Mouse (Mus musculus) layer of hippocampus, adult 18-20 months (tissue): ENCODE measurements at regions not wholly inside any gene's neighbourhood (a gene's known extent, or its start where the extent isn't known, plus 50 kb on each side); places are given as distances from the start of the nearest gene placed in this dataset.
A peak's percentile ranks its signal among the peaks of the same experiment; 100 is the strongest.

Experiments used
- DNase-seq, 2 experiments: peaks; one replicate each; pipeline ENCODE4 v3.0.0; 2022; ENCODE audit warnings: low spot score in 2 of 2

DNA sequence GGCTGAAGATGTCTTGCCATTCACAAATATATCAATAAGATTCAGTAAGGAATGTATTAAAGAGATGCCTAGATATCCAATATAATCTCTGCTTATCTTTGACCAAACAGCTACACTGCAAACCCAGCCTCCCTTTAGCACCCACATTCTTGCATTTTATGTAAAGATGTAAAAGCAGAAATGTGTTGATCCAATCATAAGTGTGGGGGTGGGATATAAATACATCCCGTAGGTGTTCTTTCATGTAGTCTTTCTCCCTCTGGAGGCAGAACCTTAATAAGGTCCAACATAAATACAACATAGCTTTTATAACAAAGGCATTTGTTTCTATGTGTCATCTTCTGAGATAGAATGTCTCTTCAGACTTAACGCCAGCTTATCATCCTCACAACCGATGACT, 637.1 kb upstream of the Flrt2 start:
- no peak for DNase-seq

DNA sequence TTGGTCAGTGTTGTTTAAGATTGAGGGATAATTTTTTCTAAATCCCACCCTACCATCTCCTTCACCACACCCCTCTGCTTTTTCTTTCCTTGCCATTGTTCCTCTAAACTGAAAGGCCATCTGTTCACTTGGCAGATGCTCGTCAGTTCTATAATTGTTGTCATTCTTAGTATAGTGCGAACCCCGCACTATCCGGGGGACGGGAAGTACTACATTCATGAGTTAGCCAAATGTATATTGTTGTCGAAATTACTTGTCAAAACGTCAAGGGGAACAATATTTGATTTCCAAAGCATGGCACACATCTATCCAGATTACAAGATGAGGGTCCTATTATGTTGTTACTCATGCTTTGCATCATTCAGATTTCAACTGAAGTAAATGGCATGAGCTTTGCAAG, 635.1 kb upstream of the Flrt2 start:
- DNase-seq, result peak; percentile 10 to 43

DNA sequence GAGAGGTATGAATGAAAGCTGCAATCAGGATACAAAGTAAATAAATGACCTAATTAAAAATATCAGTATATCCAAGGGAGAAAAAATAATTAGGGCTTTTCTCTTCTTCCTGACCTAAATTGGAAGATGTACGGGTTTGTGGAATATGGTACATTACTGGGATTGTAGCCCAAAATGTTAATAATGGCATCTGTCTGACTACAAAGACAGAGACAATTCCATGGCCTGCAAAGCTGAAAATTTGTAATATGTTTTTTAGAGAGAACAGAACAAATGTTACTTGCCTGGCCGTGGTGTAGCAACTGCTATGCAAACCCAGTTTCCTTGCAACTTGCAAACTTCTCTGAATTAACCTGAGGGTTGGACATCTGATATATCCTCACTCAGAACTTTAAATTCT, 632.6 kb upstream of the Flrt2 start:
- DNase-seq, result peak; percentile 13 to 74

DNA sequence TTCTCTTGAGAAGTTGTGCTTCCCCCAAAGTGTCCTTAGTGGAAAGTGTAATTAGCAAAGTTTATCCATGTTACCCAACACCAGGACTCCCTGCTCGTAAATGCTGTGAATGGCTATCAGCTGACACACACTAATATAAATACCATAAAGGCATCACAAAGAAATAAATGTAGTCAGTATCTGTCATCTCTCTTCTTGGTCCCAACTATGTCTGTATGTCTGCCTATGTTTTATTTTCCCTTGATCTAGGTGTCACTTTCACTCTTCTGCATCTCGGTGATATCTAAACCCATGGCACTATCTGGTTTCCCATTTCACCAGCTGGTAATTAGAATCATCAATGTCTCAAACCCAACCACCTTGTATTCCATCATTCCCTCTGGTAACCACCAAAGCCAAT, 619.7 kb upstream of the Flrt2 start:
- DNase-seq, result no peak

DNA sequence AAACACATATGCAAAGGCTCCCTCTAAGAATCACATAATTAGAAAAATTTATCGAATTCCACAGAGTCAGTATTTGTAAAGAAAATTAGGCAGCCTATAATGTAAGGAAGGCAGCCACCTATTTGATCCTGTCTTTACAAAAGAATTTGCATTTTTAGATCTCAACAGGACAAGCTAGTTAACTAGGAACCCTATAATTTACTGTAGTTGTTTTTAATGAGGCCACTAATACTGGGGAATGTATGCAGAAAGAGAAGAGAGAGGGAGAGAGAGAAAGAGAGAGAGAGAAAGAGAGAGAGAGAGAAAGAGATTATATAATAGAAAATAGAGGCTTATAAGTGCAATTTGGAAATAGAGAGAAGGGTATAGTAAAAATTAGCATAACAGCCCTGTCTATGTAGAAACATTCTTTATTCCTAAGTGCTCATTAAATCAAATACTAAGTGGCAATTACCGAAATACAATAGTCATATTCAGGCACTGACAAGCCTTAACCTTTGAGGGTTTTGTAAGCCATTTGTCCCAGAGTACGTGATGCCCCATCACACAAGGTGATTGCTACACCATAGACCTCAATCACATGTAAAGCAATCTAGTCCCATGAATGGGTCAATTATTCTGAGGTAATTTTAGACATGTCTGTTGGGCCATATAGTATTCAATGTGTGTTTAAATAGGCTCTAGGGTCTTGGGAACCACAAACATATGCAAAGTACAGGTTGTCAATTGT, 572.6 kb upstream of the Flrt2 start:
- DNase-seq, result no peak

DNA sequence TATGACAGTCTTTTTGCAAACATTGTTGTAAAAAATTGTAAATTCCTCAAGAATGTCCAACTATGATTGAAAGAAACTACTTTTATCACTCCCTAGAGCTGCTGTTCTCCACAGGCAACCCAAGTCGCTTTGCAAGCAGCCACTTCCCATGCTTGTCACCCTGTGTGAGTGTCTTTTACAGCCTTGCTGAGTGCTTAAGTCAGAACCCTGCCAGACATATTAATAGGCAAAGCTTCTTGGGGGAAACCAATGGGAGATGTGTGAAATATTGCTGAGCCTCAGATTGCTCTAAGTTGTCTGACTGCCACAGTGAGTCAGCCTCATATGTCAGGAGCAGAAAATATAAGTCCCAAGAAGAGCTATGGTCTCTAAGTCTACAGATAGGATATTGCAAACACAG, 559.2 kb upstream of the Flrt2 start:
- no peak for DNase-seq

DNA sequence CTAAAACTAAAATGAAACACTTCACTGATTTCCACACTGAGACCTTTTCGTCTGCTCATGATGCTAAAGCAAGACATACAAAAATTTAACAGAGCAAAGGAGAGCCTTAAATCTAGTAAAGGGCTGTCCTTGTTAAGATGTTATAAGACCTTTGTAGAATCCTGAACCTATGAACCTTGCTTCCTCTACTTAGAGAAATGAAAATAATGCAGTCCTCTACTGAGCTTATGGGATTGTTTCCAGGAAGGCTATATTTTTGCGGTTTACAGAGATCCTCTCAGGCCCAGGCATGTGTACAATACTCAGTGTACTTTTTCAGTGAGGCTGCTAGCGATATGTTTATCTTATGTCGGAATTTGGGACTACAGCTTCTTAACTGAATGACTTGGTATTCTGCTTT, 558.5 kb upstream of the Flrt2 start:
- no peak for DNase-seq

DNA sequence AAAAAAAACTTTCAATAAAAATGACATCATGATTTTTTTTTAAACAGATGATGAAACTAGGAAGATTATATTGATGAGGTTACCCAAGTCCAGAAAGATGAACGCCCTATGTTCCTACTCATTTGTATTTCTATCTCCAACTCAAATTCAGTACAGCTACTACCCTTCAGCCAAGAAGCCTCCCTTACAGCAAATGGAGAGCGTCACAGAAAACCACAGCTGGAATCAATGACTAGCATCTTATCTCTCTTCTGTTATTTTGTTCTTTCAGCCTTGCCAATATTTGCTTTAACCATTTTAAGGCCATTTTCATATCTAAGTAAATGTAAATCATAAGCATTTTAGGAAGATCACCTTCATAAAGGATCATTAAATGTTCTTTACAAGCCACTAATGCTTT, 553.9 kb upstream of the Flrt2 start:
- no peak for DNase-seq

DNA sequence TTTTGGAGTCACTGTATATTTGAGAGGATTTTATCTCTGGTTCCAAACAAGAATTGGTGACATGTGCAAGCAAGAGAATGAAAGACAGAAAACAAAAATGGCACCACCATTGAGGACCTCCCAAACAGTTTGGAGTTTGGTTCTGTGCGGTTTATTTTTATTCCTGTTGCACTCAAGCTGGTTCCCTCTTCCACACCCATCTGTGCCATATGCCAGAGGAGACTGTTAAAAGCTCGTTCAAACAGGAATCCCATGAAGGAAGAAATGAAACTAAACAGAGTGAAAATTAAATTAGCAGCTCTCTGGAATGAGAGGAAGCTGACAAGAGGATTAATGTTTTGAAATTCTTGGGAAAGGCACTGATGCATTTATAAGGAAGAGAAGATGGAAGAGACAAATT, 521.0 kb upstream of the Flrt2 start:
- peak; percentile 45 to 77 for DNase-seq

DNA sequence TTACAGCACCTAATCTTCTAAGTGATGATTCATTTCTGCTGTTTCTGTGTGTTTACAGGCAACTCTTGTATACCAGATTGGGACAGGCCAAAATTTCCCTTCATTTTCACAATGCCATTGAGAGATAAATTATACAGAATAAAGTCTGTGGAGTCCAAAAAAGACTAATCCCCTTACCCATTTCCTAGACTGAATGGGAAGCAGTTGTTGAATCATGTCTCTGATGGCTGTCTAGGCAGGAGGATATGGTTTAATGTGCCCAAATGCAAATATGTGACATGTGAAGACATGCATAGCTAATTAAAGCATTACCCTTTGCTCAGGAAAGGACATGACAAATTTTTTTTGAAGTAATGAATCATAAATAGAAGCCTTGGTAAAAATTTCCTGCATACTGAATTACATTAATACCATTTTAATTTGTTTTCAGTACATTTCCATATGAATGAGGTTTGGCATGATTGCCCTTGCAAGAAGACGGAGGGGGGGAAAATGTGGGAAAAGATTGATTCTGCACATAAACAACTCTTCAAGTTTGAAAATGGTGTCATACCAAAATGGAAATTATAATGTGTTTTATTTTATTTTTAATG, 518.1 kb upstream of the Flrt2 start:
- DNase-seq, result no peak

DNA sequence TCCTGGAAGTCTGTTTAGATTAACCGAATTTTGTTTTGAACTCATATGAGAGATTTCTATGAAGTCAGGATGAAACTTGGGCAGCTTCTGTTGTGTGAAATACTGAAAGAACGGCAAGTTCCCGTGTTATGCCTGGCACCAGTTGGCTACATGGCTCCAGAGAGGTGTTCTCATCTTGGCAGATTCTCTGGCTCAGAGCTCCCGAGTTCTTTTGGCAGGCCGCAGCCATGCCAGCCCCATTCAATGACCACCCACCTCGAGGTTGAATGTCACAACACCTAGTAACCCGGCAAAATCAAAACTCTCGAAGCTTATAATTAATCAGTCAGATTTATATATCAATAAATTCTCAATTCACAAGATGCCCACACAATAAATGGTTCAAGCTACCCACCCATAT, 489.5 kb upstream of the Flrt2 start:
- peak in 1 of 2 experiments; percentile 2 for DNase-seq

DNA sequence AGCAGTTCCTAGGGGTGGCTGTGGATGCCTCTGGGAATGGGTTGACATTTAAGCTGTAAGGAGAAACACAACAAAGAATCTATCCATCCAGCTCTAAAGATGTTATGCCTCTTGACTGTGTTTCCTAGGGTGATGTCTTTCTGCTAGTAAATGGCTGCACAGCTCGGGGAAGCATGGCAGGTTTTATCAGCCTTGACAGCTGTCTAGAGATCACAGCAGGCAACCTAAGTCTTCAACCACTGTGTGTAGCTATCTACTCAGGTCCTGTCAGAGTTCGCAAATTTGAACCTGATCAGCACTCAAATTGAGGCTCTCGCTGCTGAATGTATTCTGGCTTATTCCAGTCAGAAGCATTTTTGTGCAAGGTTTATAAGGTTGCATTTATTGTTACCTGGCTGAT, 486.9 kb upstream of the Flrt2 start:
- no peak for DNase-seq

DNA sequence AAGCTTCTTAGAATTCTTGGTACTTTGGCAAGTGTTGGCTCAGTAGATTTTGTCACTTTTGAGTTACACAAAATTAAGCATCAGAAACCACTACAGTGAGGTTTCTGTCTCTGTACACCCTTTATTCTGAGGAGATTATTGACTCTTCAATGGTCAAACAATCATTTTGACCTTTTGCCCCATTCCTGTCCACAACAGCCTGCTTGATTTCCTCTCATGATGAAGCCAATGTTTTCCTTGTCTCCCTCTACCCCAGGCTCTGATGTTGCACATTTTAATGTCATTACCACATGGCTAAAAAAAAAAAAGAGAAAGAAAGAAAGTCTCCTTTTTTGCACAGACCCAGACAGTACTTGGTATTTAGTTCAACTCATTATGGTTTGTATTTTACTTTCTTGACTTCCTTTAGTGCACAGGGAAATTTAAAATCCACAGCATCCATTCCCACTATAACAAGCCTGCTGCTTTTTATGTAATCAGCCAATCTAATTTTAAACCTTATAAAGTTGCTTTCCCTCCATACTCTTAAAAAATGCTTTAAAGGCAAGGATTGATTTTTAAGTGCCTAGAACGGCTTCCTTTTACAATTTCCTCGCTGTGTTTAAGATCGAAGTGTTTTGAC, 452.8 kb upstream of the Flrt2 start:
- DNase-seq, result no peak

DNA sequence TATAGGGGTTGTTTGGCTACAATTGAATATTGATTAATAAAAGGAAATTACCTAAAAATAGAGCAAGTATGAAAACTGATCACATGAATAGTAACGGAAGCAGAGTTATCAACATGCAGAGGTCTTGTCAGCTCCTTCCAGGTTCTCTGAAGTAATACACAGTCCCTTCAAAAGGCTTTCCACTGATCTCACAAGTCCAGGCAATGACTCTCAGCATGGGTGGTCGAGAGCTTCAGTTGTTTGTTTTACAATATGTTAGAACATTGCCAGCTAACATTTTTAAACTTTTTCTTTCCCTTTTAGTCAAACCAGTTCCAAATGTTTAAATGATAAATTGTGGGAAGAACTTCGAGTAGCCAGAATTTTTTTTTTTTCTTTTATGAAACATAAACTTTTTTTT, 424.8 kb upstream of the Flrt2 start:
- no peak for DNase-seq

DNA sequence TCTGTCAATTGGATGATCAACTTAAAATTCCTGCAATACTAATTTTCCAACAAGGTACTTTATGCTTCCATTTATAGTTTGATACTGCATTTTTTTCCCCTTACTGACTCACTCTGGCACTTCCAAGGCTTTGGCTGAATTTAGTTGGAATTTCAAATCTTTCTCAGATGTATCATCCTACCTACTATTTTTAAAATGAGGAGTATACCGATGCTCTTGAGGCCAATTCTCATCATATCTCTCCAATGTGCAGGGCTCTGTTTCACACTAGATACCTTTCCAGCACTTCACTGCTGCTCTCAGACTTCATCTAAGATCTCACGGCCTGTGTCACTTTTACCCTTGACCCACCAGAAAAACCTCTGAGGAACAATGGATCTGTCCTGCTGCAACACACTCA, 386.6 kb upstream of the Flrt2 start:
- DNase-seq, result no peak

DNA sequence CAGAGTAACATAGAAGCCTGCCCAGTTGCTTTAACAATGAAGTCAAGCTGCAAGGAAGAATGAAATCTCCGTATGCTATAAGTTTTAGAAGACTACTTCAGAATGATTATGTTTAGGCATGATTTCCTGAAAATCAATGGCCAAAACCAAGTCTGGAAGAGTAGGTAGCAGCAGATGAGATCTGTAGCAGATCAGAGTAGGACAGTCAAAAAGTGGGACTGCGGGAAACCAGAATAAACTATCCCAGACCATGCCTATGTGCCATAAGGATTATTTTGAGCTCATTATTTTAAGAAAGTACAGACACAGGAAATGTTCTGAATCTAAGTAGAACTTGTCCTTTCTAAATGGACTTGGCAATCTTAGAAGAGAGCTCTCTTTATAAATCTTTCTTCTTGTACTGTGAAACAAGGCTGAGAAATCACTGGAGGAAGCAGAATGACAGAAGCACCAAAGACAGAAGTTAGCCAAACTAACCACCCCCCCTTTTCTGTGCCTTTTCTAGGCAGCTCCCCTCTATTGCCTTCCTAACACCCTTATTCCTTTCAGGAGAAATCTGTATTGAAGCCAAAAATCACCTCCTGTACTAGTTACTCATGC, 376.8 kb upstream of the Flrt2 start:
- peak in 1 of 2 experiments; percentile 4 for DNase-seq

DNA sequence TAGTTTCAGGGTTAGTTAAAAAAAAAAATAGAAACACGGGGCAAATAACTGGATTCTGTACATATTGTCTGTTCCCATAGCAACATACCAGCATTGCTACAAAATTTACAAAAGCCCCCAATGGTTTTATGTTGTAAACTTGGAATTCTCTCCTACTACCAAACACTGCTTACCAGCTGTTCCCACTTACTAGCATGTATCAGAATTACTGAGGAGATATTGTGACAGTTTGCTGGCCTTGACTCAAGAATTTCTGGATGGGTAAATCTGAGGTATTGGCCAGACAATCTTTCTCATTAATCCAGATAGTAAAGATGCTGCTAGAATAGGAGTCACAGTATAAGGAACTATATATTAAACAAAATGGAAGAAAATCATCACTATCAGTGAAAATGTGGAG, 375.2 kb upstream of the Flrt2 start:
- peak in 1 of 2 experiments; percentile 3 for DNase-seq

DNA sequence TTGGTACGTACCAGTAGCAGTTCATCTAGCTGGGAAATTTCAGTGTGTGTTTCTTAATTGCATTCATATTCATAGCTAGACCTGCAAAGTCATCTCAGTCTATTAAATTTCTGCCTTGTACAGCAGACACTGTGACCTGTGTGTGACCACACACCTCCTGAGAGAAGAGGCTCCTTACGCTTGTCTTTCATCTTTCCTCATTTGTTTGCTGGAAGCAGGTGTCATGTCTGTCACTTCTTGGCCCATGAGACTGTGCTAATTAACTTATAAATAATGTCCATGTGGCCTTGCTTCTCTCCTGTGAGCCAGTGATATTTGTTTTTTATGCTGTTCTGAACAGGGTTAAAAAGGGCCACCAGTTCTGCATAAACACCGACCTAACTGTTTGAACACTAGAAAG, 370.3 kb upstream of the Flrt2 start:
- DNase-seq, result no peak

DNA sequence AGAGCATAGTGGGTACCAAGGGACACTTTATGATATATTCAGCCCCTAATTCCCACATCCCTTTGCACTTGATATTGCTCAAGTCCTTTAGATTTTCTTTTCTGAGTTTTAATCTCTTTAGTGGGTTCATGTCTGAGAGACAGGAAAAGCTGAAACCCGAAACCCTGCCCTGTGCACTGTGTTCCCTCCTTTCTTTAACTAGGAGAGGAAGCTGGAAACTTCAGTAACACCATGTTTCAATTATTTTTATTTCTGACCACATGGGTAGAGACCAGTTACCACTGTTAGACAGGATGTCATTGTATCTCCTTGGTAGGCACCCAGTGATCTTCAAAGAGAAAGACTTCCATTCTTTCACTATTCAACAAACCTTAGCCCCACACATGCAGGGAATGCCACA, 362.4 kb upstream of the Flrt2 start:
- DNase-seq, result no peak

DNA sequence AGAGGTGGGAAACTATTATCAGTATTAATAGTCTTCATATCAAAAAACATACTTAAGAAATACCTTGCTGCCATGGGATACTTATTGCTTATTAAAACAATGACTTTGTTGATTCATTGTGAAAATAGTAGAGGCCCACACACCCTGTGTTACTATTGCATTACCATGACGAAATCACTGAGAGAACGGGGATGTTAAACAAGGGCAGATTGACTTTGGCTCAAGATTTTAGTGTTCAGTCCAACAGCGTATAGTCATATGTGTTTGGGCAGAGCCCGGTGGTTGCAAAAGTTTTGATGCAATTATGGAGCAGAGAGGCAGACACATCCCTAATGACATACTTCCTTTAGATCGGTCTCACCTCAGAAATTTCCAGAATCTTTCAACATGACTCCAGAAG, 344.2 kb upstream of the Flrt2 start:
- no peak for DNase-seq

DNA sequence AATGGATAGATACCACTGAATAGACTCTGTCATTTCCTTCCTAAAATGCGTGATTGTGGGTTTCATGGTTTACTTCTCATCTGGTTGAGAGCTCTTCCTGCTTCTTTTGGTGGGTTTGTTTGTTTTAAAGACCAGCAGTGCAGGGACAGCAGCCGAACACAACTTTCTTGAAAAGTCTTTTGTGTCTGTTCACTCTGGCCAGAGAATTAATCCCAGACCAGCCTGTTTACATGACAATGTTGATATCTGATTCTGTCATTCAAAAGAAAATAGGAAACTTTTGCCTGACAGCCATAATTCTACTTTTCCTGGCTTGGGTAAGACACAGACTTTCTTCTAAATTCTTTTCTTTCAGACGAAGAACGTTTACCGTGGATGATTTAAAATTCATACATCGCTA, 336.9 kb upstream of the Flrt2 start:
- no peak for DNase-seq

DNA sequence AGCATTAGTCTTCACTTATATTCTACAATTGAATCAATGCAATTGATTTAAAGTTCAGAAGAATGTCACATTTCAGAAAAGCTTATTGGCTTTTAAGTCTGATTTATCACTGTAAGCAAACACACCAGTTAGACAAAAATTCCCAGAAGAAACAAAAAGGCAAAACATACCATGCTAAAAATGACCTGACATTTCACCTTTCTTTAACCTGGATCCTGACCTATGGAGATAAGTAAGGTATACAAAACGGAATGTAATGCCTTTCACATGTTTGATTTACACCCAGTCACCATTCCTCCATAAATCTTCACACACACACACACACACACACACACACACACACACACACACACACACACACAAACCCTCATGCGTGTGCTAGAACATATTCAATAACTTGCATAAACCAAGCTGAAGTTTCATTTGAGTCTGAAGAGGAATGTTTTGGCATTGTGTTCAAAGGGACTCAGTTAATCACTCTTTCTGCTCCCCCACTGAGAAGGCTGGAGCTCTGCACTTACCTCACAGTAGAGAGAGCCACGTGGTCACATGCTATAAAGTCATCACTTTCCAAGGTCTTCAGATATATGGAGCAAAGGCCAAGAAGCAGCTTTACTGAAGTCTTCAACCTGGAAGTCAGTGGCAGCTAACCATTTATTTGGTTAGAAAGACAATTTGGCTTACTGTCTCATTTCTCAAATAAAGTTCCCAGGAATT, 307.6 kb upstream of the Flrt2 start:
- DNase-seq, result no peak
